Mouse (Mus musculus) spleen, adult 2 months (tissue): Measurements from ENCODE around the gene Rpf1. TPM values are rescaled to one million over a fixed set of nuclear protein-coding genes. Genes with fewer than 3 reads are reported as not detected.

Experiments used
- DNase-seq, 2 experiments: peaks; one replicate each; pipeline versions ENCODE4 v3.0.0 to v3.0.0-alpha.2; 2012 to 2021; ENCODE audit warnings: low spot score in 2 of 2, low read depth in 1 of 2
- H3K27ac ChIP-seq: fragments of 200-500 bp; 2 replicates; pipeline ENCODE4 v1.5.1; 2012; ENCODE audit warnings: low read length, inconsistent platforms; ENCODE audit not compliant: insufficient read depth
- H3K27me3 ChIP-seq: fragments of 200-500 bp; 2 replicates; pipeline ENCODE4 v1.6.1; 2012; ENCODE audit warnings: mild to moderate bottlenecking, moderate library complexity, low read length, inconsistent platforms; ENCODE audit not compliant: control insufficient read depth, insufficient read depth
- H3K36me3 ChIP-seq: fragments of 200-500 bp; 2 replicates; pipeline ENCODE4 v1.6.1; 2012; ENCODE audit warnings: mild to moderate bottlenecking, low read length, inconsistent platforms; ENCODE audit not compliant: control insufficient read depth, insufficient read depth
- H3K4me1 ChIP-seq: fragments of 200-500 bp; 2 replicates; pipeline ENCODE4 v1.6.1; 2011; ENCODE audit warnings: inconsistent platforms; ENCODE audit not compliant: control insufficient read depth, insufficient read depth, insufficient read length
- H3K4me3 ChIP-seq: fragments of 200-500 bp; 2 replicates; pipeline ENCODE4 v1.5.1; 2011; ENCODE audit warnings: mild to moderate bottlenecking, inconsistent platforms; ENCODE audit not compliant: insufficient read depth, insufficient read length; ENCODE audit errors: extremely low read depth
- CTCF ChIP-seq: fragments of 200-500 bp; IDR thresholded peaks from 2 replicates; pipeline ENCODE4 v1.5.1; 2011; ENCODE audit warnings: mild to moderate bottlenecking, inconsistent platforms; ENCODE audit not compliant: insufficient read depth, insufficient read length, insufficient replicate concordance; ENCODE audit errors: extremely low read depth
- POLR2A ChIP-seq: fragments of 200-500 bp; IDR thresholded peaks from 2 replicates; pipeline ENCODE4 v1.6.1; 2011; ENCODE audit warnings: low read depth, low read length, inconsistent platforms
- WGBS: fragments of 180-500 bp; shearing (Covaris S2); methylation state at CpG from one replicate; pipeline ENCODE4 v1.1.7; 2018; 5-methylcytosine and 5-hydroxymethylcytosine counted together
- polyA plus RNA-seq: library from polyadenylated mRNA; depleted of rRNA; stranded (reverse); fragments of >200 nt; gene quantifications from 2 replicates; pipeline ENCODE4 v1.2.3, GENCODE M21; 2012; rRNA removed

Rpf1 gene
- polyA plus RNA-seq, 1 experiment = 6.7 TPM

- H3K4me3 ChIP-seq = no peak overlapping the region
- no peaks in the 10 kb centered on the region for H3K4me1 ChIP-seq
- DNase-seq = no peak
- no peak overlapping the region for H3K27ac ChIP-seq
- 90% methylated on average over 3 of the region's 3 CpGs for WGBS
- H3K36me3 ChIP-seq = no peaks in the 10 kb centered on the region; the same call in 1 of the 2 replicates
- H3K27me3 ChIP-seq = no peaks in the 10 kb centered on the region
- no peak for TF ChIP-seq CTCF
- TF ChIP-seq POLR2A = no peak
These were observed 46.8 kb downstream of the Rpf1 start for GRCm38 (mm10) chr3:146474428-146474827.

DNA sequence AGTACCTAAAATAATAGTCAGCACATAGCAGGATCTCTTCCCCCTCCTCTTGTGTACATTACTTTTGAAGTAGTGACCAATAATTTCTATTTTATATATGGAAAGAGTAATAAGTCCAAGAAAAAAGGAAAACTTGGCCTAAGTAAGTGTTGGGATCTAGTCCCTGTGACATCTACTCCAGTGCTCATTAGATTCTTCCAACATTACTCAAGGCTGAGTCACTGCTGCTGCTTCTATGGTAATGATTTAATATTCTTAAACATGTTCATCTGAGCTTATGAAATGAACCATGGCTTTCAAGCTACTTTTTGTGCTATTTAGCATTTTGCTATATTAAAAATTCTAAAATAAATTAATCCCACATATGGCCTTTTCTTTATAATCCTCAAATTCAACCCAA is 47.5 kb downstream of the Rpf1 start:
- Histone ChIP-seq H3K4me3 (no peak overlapping the region), H3K4me1 (no peaks in the 10 kb centered on the region), H3K27me3 (no peaks in the 10 kb centered on the region), H3K36me3 (no peaks in the 10 kb centered on the region; the same call in 1 of the 2 replicates), H3K27ac (no peak overlapping the region)
- TF ChIP-seq POLR2A (no peak), CTCF (no peak)
- no peak for DNase-seq

DNA sequence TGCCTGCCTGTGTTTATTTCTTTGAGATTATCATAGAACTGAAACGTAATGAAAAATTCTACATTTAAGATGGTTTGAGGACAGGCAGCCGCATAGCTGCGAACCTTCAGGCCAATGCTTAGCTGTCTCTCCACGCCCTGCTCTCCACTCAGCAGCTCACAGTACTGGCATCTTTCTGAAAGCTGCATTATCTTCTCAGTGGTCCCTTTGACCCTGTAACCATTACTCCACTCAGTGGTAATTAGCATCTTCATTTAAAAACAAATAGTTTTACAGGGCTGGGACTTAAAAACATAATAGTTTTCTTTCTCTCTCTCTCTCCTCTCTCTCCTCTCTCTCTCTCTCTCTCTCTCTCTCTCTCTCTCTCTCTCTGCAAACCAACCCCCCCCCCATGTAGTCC is 48.6 kb downstream of the Rpf1 start:
- Histone ChIP-seq H3K36me3 (no peaks in the 10 kb centered on the region; the same call in 1 of the 2 replicates), H3K4me3 (no peak overlapping the region), H3K4me1 (no peaks in the 10 kb centered on the region), H3K27me3 (no peaks in the 10 kb centered on the region), H3K27ac (no peak overlapping the region)
- WGBS = 93% methylated on average over 4 of the region's 4 CpGs
- TF ChIP-seq POLR2A (no peak), CTCF (no peak)
- no peak for DNase-seq

DNA sequence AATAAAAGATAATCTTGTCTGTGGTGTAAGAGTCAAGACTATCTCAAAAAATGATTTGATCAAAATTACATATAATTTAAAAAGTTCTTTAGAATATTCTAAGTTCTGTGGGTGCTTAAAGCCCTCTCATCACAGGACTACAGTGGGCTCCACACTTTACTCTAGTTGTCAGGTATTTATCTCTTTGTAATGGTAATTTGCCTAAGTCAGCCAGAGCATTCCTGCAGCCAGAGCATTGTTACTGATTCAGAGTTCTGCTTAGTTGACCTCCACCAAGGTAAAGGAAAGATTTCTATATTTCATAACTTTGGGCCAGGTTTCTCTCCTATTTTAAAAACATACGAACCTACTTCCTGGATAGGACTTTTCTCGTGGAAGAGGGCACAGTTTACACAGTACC is 52.0 kb downstream of the Rpf1 start:
- Histone ChIP-seq H3K27ac (no peak overlapping the region), H3K4me3 (no peak overlapping the region), H3K36me3 (peaks cover 2% of the 10 kb centered on the region; the same call in 1 of the 2 replicates), H3K27me3 (no peaks in the 10 kb centered on the region), H3K4me1 (no peaks in the 10 kb centered on the region)
- no peak for DNase-seq
- TF ChIP-seq POLR2A = no peak
- no peak for TF ChIP-seq CTCF
- 84% methylated on average over 2 of the region's 2 CpGs for WGBS

- H3K27ac ChIP-seq = no peak overlapping the region
- no peaks in the 10 kb centered on the region for H3K27me3 ChIP-seq
- peaks cover 2% of the 10 kb centered on the region; the same call in 1 of the 2 replicates for H3K36me3 ChIP-seq
- TF ChIP-seq POLR2A = no peak
- DNase-seq = no peak
- no peaks in the 10 kb centered on the region for H3K4me1 ChIP-seq
- WGBS = 80% methylated on average over 2 of the region's 2 CpGs
- no peak overlapping the region for H3K4me3 ChIP-seq
These were observed 58.3 kb downstream of the Rpf1 start for GRCm38 (mm10) chr3:146462939-146463338.

Other genes with a start within 250 kb of the Rpf1 start
- 1.6 and 2.1 TPM in 2 replicates for gene Ssx2ip, start 116.8 kb downstream of the Rpf1 start, polyA plus RNA-seq
- gene Ctbs, start 71.6 kb downstream of the Rpf1 start, polyA plus RNA-seq = 2.1 TPM in 2 replicates
- 0.45 and 0.78 TPM in 2 replicates for gene Spata1, start 21.7 kb downstream of the Rpf1 start, polyA plus RNA-seq
- 178 and 234 TPM in 2 replicates for gene Gng5, start 21.6 kb downstream of the Rpf1 start, polyA plus RNA-seq
- gene Uox, start 49.0 kb upstream of the Rpf1 start, polyA plus RNA-seq = not detected in 2 replicates
- not detected in 2 replicates for gene Dnase2b, start 94.2 kb upstream of the Rpf1 start, polyA plus RNA-seq
- not detected in 2 replicates for gene 4930503B20Rik, start 129.9 kb upstream of the Rpf1 start, polyA plus RNA-seq
- gene Samd13, start 164.2 kb upstream of the Rpf1 start, polyA plus RNA-seq = 0.05 TPM in 1 of 2 replicates, not detected in the other